Mouse (Mus musculus) CH12F3 (cell line): ENCODE measurements around the gene Pign.

Experiments
- in situ Hi-C: fragments of 300-500 bp; cut with MboI; formaldehyde crosslinking; loops from 2 replicates; pipeline ENCODE4 v1.14.3; 2020; ENCODE audit warnings: low sequenced_read_pairs

Gene Pign

GRCm38 (mm10) chr1:105663171-105663961, at the start of gene Pign, which contains the start of gene Relch:
Gene Pign (minus strand): TSS chr1:105663677.
Gene Relch (plus strand): TSS chr1:105663861.
- in situ Hi-C loops, result no loop called here

- in situ Hi-C loops, result no loop called here
These were observed 49.3 kb upstream of the Pign start for GRCm38 (mm10) chr1:105712822-105713221.

- in situ Hi-C loops, result no loop called here
These were observed 47.8 kb upstream of the Pign start for GRCm38 (mm10) chr1:105711227-105711626.

GRCm38 (mm10) chr1:105709415-105709814, 45.9 kb upstream of the Pign start:
- in situ Hi-C loops, result no loop called here

- in situ Hi-C loops, result no loop called here
These were observed 37.6 kb upstream of the Pign start for GRCm38 (mm10) chr1:105700984-105701530.

GRCm38 (mm10) chr1:105695581-105695980, 32.1 kb upstream of the Pign start:
- in situ Hi-C loops, result no loop called here

GRCm38 (mm10) chr1:105685501-105685900, 22.0 kb upstream of the Pign start:
- in situ Hi-C loops, result no loop called here

- in situ Hi-C loops, result no loop called here
These were observed 17.1 kb upstream of the Pign start for GRCm38 (mm10) chr1:105680587-105680986.

GRCm38 (mm10) chr1:105674763-105675162, 11.3 kb upstream of the Pign start:
- in situ Hi-C loops, result no loop called here

GRCm38 (mm10) chr1:105669700-105670099, 6.2 kb upstream of the Pign start:
- in situ Hi-C loops, result no loop called here

- in situ Hi-C loops, result no loop called here
These were observed 710 bp upstream of the Pign start for GRCm38 (mm10) chr1:105663962-105664812.

- in situ Hi-C loops, result no loop called here
These were observed 682 bp downstream of the Pign start for GRCm38 (mm10) chr1:105662820-105663170.

- in situ Hi-C loops, result no loop called here
These were observed 3.5 kb downstream of the Pign start for GRCm38 (mm10) chr1:105660015-105660414.

GRCm38 (mm10) chr1:105653981-105654380, 9.5 kb downstream of the Pign start:
- in situ Hi-C loops, result no loop called here

- in situ Hi-C loops, result no loop called here
These were observed 12.8 kb downstream of the Pign start for GRCm38 (mm10) chr1:105650650-105651049.

GRCm38 (mm10) chr1:105644093-105644492, 19.4 kb downstream of the Pign start:
- in situ Hi-C loops, result no loop called here

GRCm38 (mm10) chr1:105630481-105630880, 33.0 kb downstream of the Pign start:
- in situ Hi-C loops, result no loop called here

- in situ Hi-C loops, result no loop called here
These were observed 73.8 kb downstream of the Pign start for GRCm38 (mm10) chr1:105589673-105590072.

GRCm38 (mm10) chr1:105588697-105589096, 74.8 kb downstream of the Pign start:
- in situ Hi-C loops, result no loop called here

GRCm38 (mm10) chr1:105582800-105583199, 80.7 kb downstream of the Pign start:
- in situ Hi-C loops, result no loop called here

- in situ Hi-C loops, result no loop called here
These were observed 82.6 kb downstream of the Pign start for GRCm38 (mm10) chr1:105580909-105581308.

- in situ Hi-C loops, result no loop called here
These were observed 97.4 kb downstream of the Pign start for GRCm38 (mm10) chr1:105566051-105566450.
